Mouse (Mus musculus): ENCODE measurements around the gene Gm14435. TPM values are rescaled to one million over a fixed set of nuclear protein-coding genes. Genes with fewer than 3 reads are reported as not detected.
"Not testable (repeated sequence)": the region's sequence is repeated elsewhere in the genome, so short reads cannot be mapped to it uniquely, and the experiment has no call there.

Gm14435 gene
- total RNA-seq (2012; rRNA removed) (not detected in 2 replicates), polyA plus RNA-seq (2012; ENCODE audit: insufficient read depth in 1 of 2, insufficient read length in 2 of 2, low read depth in 1 of 2, low replicate concordance in 2 of 2, missing spikeins in 1 of 2) (1 to 10 TPM in 1 of 2 experiments, not detected in 1; 4.2 TPM)

DNA sequence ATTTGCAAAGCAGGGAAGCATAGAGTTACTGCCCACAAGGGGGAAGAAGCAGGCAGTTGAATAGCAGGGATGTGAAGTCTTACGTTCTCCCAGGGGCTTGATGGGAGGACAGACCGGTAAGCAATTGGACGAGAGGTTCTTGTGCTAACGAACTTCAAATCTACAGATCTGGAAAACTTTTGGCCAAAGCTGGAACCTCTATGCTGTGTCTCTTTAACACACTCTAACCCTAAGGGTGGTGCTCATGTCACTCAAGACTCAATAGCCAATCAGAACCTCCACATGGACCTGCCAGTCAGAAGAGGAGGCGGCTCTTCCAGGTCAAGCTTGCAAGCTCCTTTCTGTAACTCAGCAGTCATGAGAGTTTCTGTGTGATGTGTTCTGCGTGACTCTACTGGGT lies at the start of gene Gm14435:
Gene Gm14435 (plus strand): TSS at position 301 of the 400 bp plus-strand sequence.
- not testable (repeated sequence) for H3K4me1 ChIP-seq (ENCODE audit: control insufficient read depth in 1 of 2, insufficient read depth in 2 of 2, low read length in 2 of 2); H3K9ac ChIP-seq (ENCODE audit: control insufficient read depth, low read depth, low read length, poor library complexity, severe bottlenecking)

More for the DNA sequence above, at the start of gene Gm14435:
- not testable (repeated sequence) for H3K27ac ChIP-seq (ENCODE audit: control insufficient read depth, low read depth, low read length); DNase-seq (ENCODE audit: low read depth, low spot score); H3K27me3 ChIP-seq (ENCODE audit: control insufficient read depth in 1 of 2, insufficient read depth in 2 of 2, low read length in 2 of 2); H3K36me3 ChIP-seq (ENCODE audit: control insufficient read depth in 1 of 2, insufficient read depth in 2 of 2, low read length in 2 of 2); H3K9me3 ChIP-seq (replicated peaks; ENCODE audit: insufficient read depth, low read length); H3K4me3 ChIP-seq (ENCODE audit: control insufficient read depth in 1 of 2, insufficient read depth in 1 of 2, low read depth in 2 of 2, low read length in 2 of 2); H3K79me2 ChIP-seq (ENCODE audit: control insufficient read depth, insufficient read depth, low read length, poor library complexity)

Other genes with a start within 250 kb of the Gm14435 start
- 5.8 and 9.3 TPM in 2 replicates for gene 2210418O10Rik, start 197.0 kb upstream of the Gm14435 start, total RNA-seq (2012; rRNA removed)
- gene 2210418O10Rik, start 197.0 kb upstream of the Gm14435 start, polyA plus RNA-seq (2012; ENCODE audit: insufficient read depth in 1 of 2, insufficient read length in 2 of 2, low read depth in 1 of 2, low replicate concordance in 2 of 2, missing spikeins in 1 of 2): 1,000 to 10,000 TPM in 1 of 2 experiments, not detected in 1; 1,355 TPM
- not detected in 2 replicates for gene Gm11009, start 104.1 kb upstream of the Gm14435 start, total RNA-seq (2012; rRNA removed)
- gene Gm11009, start 104.1 kb upstream of the Gm14435 start, polyA plus RNA-seq (2012; ENCODE audit: insufficient read depth in 1 of 2, insufficient read length in 2 of 2, low read depth in 1 of 2, low replicate concordance in 2 of 2, missing spikeins in 1 of 2): not detected
- 1.4 TPM in 1 of 2 replicates, not detected in the other for gene Gm14434, start 63.2 kb downstream of the Gm14435 start, total RNA-seq (2012; rRNA removed)
- gene Gm14434, start 63.2 kb downstream of the Gm14435 start, polyA plus RNA-seq (2012; ENCODE audit: insufficient read depth in 1 of 2, insufficient read length in 2 of 2, low read depth in 1 of 2, low replicate concordance in 2 of 2, missing spikeins in 1 of 2): 1 to 10 TPM in 1 of 2 experiments, not detected in 1; 2.8 TPM
- not detected in 2 replicates for gene Zfp967, start 97.5 kb downstream of the Gm14435 start, total RNA-seq (2012; rRNA removed)
- gene Zfp967, start 97.5 kb downstream of the Gm14435 start, polyA plus RNA-seq (2012; ENCODE audit: insufficient read depth in 1 of 2, insufficient read length in 2 of 2, low read depth in 1 of 2, low replicate concordance in 2 of 2, missing spikeins in 1 of 2): 100 to 1,000 TPM in 1 of 2 experiments, not detected in 1; 400 TPM
- 9.0 TPM in 2 replicates for gene Gm14308, start 212.8 kb downstream of the Gm14435 start, total RNA-seq (2012; rRNA removed)
- 10 to 100 TPM in 1 of 2 experiments, not detected in 1; 11.0 TPM for gene Gm14308, start 212.8 kb downstream of the Gm14435 start, polyA plus RNA-seq (2012; ENCODE audit: insufficient read depth in 1 of 2, insufficient read length in 2 of 2, low read depth in 1 of 2, low replicate concordance in 2 of 2, missing spikeins in 1 of 2)
- gene Zfp973, start 246.9 kb downstream of the Gm14435 start, total RNA-seq (2012; rRNA removed): 9.1 and 15.6 TPM in 2 replicates
- 1,000 to 10,000 TPM in 1 of 2 experiments, 1 to 10 TPM in 1; 9.1 to 1,298 TPM for gene Zfp973, start 246.9 kb downstream of the Gm14435 start, polyA plus RNA-seq (2012; ENCODE audit: insufficient read depth in 1 of 2, insufficient read length in 2 of 2, low read depth in 1 of 2, low replicate concordance in 2 of 2, missing spikeins in 1 of 2)

All from MEL (cell line).